Mouse (Mus musculus) layer of hippocampus, adult 18-20 months (tissue): ENCODE results near the gene Dus1l. TPM values are rescaled to one million over a fixed set of nuclear protein-coding genes. Genes with fewer than 3 reads are reported as not detected.

Experiments used
- total RNA-seq, 2 experiments: library from RNA; stranded (reverse); gene quantifications; 2 replicates each; pipeline ENCODE4 v1.2.3; 2021

Gene Dus1l
- total RNA-seq, 2 experiments from 2014 or later: 40.1 to 40.4 TPM

Other genes with a start within 250 kb of the Dus1l start
- gene Mcrip1, start 246.7 kb downstream of the Dus1l start, total RNA-seq: 10 to 100 TPM; 68.8 to 74.5 TPM
- not detected for gene Ppp1r27, start 245.3 kb downstream of the Dus1l start, total RNA-seq
- gene P4hb, start 223.2 kb downstream of the Dus1l start, total RNA-seq: 100 to 1,000 TPM; 122 to 132 TPM
- 100 to 1,000 TPM; 293 to 295 TPM for gene Arhgdia, start 214.8 kb downstream of the Dus1l start, total RNA-seq
- 10 to 100 TPM; 60.5 to 70.0 TPM for gene Alyref, start 198.0 kb downstream of the Dus1l start, total RNA-seq
- gene Anapc11, start 198.0 kb downstream of the Dus1l start, total RNA-seq: 10 to 100 TPM; 93.5 to 97.0 TPM
- 1 to 10 TPM in 1 of 2 experiments, under 1 TPM in 1; 0.89 to 1.4 TPM for gene Npb, start 187.9 kb downstream of the Dus1l start, total RNA-seq
- 100 to 1,000 TPM; 118 to 128 TPM for gene Pcyt2, start 178.5 kb downstream of the Dus1l start, total RNA-seq
- gene Sirt7, start 171.2 kb downstream of the Dus1l start, total RNA-seq: 10 to 100 TPM; 35.4 to 41.5 TPM
- gene Mafg, start 162.8 kb downstream of the Dus1l start, total RNA-seq: 10 to 100 TPM; 70.0 to 71.5 TPM
- 1 to 10 TPM in 1 of 2 experiments, under 1 TPM in 1; 0.81 to 2.0 TPM for gene Pycr1, start 152.6 kb downstream of the Dus1l start, total RNA-seq
- 1 to 10 TPM; 3.9 to 4.6 TPM for gene Myadml2, start 148.2 kb downstream of the Dus1l start, total RNA-seq
- gene Notum, start 135.2 kb downstream of the Dus1l start, total RNA-seq: 1 to 10 TPM; 2.6 to 5.5 TPM
- gene Aspscr1, start 123.4 kb downstream of the Dus1l start, total RNA-seq: 10 to 100 TPM; 46.1 to 54.3 TPM
- 10 to 100 TPM; 15.8 to 18.7 TPM for gene Cenpx, start 82.7 kb downstream of the Dus1l start, total RNA-seq
- gene Lrrc45, start 82.5 kb downstream of the Dus1l start, total RNA-seq: 10 to 100 TPM; 49.1 to 60.5 TPM
- 10 to 100 TPM; 32.0 to 40.0 TPM for gene Rac3, start 74.9 kb downstream of the Dus1l start, total RNA-seq
- 10 to 100 TPM; 12.3 to 13.6 TPM for gene Dcxr, start 69.1 kb downstream of the Dus1l start, total RNA-seq
- gene Cbr2, start 64.3 kb downstream of the Dus1l start, total RNA-seq: 1 to 10 TPM; 1.2 to 1.7 TPM
- gene Hmga1b, start 33.6 kb downstream of the Dus1l start, total RNA-seq: 10 to 100 TPM; 20.9 to 24.0 TPM
- gene Rfng, start 12.2 kb downstream of the Dus1l start, total RNA-seq: 10 to 100 TPM; 57.1 to 59.9 TPM
- gene Gps1, start 12.1 kb downstream of the Dus1l start, total RNA-seq: 100 to 1,000 TPM; 152 to 154 TPM
- 100 to 1,000 TPM; 183 to 187 TPM for gene Fasn, start 28.1 kb upstream of the Dus1l start, total RNA-seq
- 1 to 10 TPM; 6.9 to 7.7 TPM for gene Ccdc57, start 136.5 kb upstream of the Dus1l start, total RNA-seq
- 1 to 10 TPM; 1.7 to 4.5 TPM for gene Slc16a3, start 152.1 kb upstream of the Dus1l start, total RNA-seq
- gene Csnk1d, start 194.9 kb upstream of the Dus1l start, total RNA-seq: 100 to 1,000 TPM; 136 TPM
- not detected for gene Cd7, start 243.0 kb upstream of the Dus1l start, total RNA-seq